Mouse (Mus musculus) forebrain, embryonic 14.5 days (tissue): ENCODE results near the gene Spr. TPM values are rescaled to one million over a fixed set of nuclear protein-coding genes. Genes with fewer than 3 reads are reported as not detected.

Experiments
- ATAC-seq: fragments of 200-750 bp; cut with Nextera tagmentation; 2 replicates; pipeline ENCODE4 v1.8.0; 2017; ENCODE audit warnings: mild to moderate bottlenecking, moderate library complexity
- DNase-seq: peaks from one replicate; pipeline ENCODE4 v3.0.0-alpha.2; 2015; ENCODE audit warnings: low spot score
- H3K27ac ChIP-seq: fragments of 300-500 bp; sonication (generic); 2 replicates; pipeline ENCODE4 v1.5.1; 2014; ENCODE audit warnings: low read depth, mild to moderate bottlenecking, control low read depth, low read length, moderate library complexity
- H3K27me3 ChIP-seq: fragments of 300-500 bp; sonication (generic); replicated peaks from 2 replicates; pipeline ENCODE4 v1.6.1; 2014; ENCODE audit warnings: low read length, control low read depth, mixed read lengths; ENCODE audit not compliant: control insufficient read depth, insufficient read depth
- H3K36me3 ChIP-seq: fragments of 300-500 bp; sonication (generic); 2 replicates; pipeline ENCODE4 v1.6.1; 2014; ENCODE audit warnings: low read length, control low read depth; ENCODE audit not compliant: control insufficient read depth, insufficient read depth
- H3K4me1 ChIP-seq: fragments of 300-500 bp; sonication (generic); 2 replicates; pipeline ENCODE4 v1.6.1; 2014; ENCODE audit warnings: antibody characterized with exemption, low read length, control low read depth; ENCODE audit not compliant: control insufficient read depth, insufficient read depth
- H3K4me2 ChIP-seq: fragments of 300-500 bp; sonication (generic); 2 replicates; pipeline ENCODE4 v1.6.1; 2014; ENCODE audit warnings: mild to moderate bottlenecking, control low read depth, low read length
- H3K4me3 ChIP-seq: fragments of 300-500 bp; sonication (generic); 2 replicates; pipeline ENCODE4 v1.5.1; 2014; ENCODE audit warnings: low read depth, low read length, control low read depth
- H3K9ac ChIP-seq: fragments of 300-500 bp; sonication (generic); 2 replicates; pipeline ENCODE4 v1.6.1; 2014; ENCODE audit warnings: mild to moderate bottlenecking, low read length, control low read depth, moderate library complexity
- H3K9me3 ChIP-seq: fragments of 300-500 bp; sonication (generic); replicated peaks from 2 replicates; pipeline ENCODE4 v1.6.1; 2016; ENCODE audit warnings: low read length, control low read depth, mixed read lengths; ENCODE audit not compliant: control insufficient read depth
- WGBS: fragments of 180-500 bp; shearing (Covaris S2); extraction: QIAGEN DNeasy Blood & Tissue Kit; methylation state at CpG from one replicate; pipeline ENCODE4 v1.1.7; 2014; 5-methylcytosine and 5-hydroxymethylcytosine counted together
- polyA plus RNA-seq: library from polyadenylated mRNA; unstranded; fragments of >200 nt; fragmentation: Nextera tagmentation; extraction: Ambion mirVana; gene quantifications from 2 replicates; pipeline ENCODE4 v1.2.1, GENCODE M21; 2014

Gene Spr
- polyA plus RNA-seq, 1 experiment from 2014 or later = 59.4 TPM

DNA sequence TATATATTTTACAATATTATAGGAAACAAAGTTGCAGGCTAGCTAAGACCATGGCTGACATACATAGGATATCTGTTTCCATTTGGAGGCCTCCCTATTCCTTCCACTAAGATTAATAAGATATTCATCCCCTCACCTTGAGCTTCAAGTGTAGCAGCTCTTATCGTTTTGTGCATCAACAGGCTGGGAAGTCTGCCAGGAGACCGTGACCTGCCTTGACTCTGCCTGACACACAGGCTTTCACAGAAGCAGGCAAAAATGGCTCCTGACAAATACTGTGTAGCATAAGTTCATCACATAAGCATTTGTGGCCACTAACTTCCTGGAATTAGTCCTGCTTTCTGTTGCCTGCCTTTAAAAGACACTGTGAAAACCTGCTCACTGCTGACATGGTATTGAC, 41.1 kb downstream of the Spr start:
- DNase-seq (no peak), ATAC-seq (no peak)
- Histone ChIP-seq H3K9ac (no peak overlapping the region), H3K4me2 (no peak overlapping the region), H3K36me3 (no peaks in the 10 kb centered on the region), H3K27me3 (no peaks in the 10 kb centered on the region), H3K27ac (no peak overlapping the region), H3K4me3 (no peak overlapping the region), H3K9me3 (no peaks in the 10 kb centered on the region), H3K4me1 (no peaks in the 10 kb centered on the region)
- 69% methylated on average over 2 of the region's 2 CpGs for whole genome bisulfite sequencing

DNA sequence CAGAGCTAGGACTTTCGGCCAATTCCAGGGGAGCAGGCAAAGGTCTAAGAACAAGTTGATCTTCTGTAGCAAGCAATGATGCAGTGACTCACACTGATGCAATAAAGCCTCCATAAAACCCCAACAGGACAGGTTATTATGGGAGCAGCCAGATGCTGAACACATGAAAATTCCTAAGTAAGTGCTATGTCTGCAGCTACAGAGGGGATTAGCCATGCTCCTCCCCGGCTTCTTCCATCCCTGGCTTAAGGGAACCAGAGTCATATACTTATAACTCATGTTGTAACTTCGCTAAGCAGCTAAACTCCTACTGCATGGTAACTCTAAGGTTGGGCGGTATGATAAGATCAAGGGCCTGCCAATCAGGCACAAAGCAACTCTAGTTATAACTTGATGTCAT, 50.1 kb downstream of the Spr start:
- no peaks in the 10 kb centered on the region for H3K4me1 ChIP-seq
- DNase-seq (no peak), ATAC-seq (no peak)
- no peaks in the 10 kb centered on the region for H3K27me3 ChIP-seq
- no peaks in the 10 kb centered on the region for H3K9me3 ChIP-seq
- H3K27ac ChIP-seq = no peak overlapping the region
- no peak overlapping the region for H3K4me3 ChIP-seq
- no peak overlapping the region for H3K9ac ChIP-seq
- H3K36me3 ChIP-seq = no peaks in the 10 kb centered on the region
- WGBS = 90% methylated on average over 4 of the region's 4 CpGs
- H3K4me2 ChIP-seq = no peak overlapping the region

- 71% methylated on average over 3 of the region's 3 CpGs for WGBS
- DNase-seq (no peak), ATAC-seq (no peak)
- Histone ChIP-seq H3K9ac (no peak overlapping the region), H3K27me3 (no peaks in the 10 kb centered on the region), H3K36me3 (no peaks in the 10 kb centered on the region), H3K27ac (no peak overlapping the region), H3K4me3 (no peak overlapping the region), H3K4me1 (no peaks in the 10 kb centered on the region), H3K9me3 (no peaks in the 10 kb centered on the region), H3K4me2 (no peak overlapping the region)
Observed at GRCm38 (mm10) chr6:85086645-85087044, 50.9 kb downstream of the Spr start.

Other genes with a start within 250 kb of the Spr start
- gene Exoc6b, start 68.3 kb downstream of the Spr start, polyA plus RNA-seq = 39.0 and 55.3 TPM in 2 replicates
- 61.3 and 68.6 TPM in 2 replicates for gene Emx1, start 49.7 kb upstream of the Spr start, polyA plus RNA-seq
- gene Sfxn5, start 195.7 kb upstream of the Spr start, polyA plus RNA-seq = 15.2 and 15.7 TPM in 2 replicates
- gene Rab11fip5, start 236.9 kb upstream of the Spr start, polyA plus RNA-seq = 9.2 and 12.7 TPM in 2 replicates